Mouse (Mus musculus) T-cell, adult 2 months (primary cell): ENCODE measurements at regions not wholly inside any gene's neighbourhood (a gene's known extent, or its start where the extent isn't known, plus 50 kb on each side); places are given as distances from the start of the nearest gene placed in this dataset.

ENCODE experiments used
- DNase-seq: peaks from one replicate; pipeline ENCODE4 v3.0.0; 2022; ENCODE audit warnings: low spot score

DNA sequence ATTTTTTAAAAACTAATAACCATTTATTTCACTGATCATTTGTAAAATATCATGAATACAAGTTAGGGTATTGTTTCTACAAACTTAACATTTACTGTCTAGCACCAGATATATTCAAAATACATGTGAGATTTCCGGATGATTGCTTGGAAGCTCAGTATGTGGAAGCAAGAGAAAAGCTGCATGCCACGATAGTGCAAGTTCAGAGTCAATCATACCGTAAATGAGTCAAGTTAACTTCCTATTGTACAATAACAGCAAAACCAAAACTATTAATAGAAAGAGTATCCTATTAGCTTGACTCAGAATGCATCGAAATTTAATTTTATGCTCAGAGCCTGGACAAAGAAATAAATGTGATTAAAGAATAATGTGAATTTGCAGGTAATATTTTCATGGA is 1284.6 kb upstream of the Cited2 start:
- DNase-seq = no peak

DNA sequence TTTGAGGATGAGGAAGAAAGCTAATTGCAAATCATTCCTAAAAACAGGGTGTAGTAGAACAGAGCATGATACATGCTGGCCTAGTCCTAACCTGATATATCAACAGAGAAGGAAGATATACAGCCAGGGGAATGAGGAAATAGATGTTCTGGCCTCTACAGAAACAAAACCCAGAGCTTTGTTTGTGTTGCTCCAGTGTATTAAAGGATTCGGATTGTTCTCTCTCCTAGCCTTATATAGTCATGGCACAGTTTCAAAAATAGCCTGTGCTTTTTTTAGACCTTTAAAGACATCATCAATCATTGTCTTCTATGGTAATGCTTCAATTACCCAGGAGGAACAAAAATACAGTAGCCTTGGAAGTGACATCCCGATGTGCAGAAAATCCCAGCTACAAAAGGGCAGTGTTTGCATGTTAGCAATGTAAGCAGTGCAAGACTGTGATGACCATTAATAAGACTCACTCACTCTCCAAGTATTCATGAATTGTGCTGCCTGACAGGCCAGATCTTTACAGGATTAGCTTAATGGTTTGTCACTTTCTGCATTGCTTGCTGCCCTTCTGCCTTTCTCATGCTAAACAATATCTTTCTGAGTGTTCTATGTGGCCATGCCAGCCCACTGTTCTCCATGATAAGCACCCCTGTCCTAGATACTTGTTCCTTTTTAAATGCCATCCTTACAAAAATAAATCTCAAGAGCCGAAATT is 1281.9 kb upstream of the Cited2 start:
- DNase-seq = no peak

DNA sequence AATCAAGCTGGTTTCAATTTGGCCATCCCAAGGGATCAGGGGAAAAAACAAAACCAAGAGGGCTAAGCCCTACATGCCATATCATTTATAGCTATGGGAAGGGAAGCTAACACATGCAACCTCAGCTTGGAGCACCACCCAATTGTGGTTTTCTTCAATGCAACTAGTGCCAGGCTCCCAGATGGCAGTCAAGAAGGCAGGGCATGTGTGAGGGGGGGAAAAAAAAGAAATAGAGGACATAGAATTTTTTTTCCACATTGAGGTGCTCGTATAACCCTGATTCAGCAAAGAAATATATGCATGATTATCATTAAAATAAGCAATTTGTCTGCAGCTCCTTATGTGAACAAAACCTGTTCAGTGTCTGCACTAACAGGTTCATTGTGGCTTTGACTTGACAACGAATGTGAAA is 1281.4 kb upstream of the Cited2 start:
- no peak for DNase-seq

DNA sequence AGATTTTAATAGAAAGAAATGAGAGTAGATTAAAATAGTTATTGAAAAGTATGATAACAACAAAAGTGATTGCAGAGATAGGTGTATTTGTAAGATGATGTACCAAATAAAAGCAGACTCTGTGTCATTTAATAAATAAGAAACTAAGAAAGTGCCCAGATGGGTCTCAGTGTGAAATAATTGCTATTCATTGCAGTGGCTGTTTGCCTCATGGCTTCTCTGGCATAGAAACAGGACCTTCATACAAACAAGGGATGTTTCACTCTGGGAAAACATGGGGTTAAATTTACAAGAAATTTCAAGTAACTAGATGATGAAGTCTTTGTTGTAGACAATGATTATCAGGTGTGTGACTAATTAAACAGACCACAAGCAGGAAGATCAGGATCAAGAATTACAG is 1279.1 kb upstream of the Cited2 start:
- DNase-seq = no peak

DNA sequence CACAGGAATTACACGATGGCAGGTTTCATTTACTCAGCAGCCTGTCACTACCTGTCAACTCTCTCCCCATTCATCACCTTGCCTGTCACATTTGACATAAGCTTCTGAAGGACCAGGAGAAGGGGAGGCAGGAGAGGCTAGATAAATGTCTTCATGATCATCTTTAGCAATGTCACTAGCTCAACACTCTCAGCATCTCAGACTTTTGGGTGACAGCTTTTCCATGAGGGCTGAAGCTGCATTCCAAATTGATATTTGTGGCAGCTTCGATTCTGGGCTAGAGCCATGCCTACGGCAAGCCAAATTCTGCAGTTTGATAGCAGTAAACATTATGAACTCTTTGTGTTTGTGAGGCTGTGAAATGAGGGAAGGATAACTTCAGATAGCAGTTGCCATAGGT is 1255.1 kb upstream of the Cited2 start:
- no peak for DNase-seq

DNA sequence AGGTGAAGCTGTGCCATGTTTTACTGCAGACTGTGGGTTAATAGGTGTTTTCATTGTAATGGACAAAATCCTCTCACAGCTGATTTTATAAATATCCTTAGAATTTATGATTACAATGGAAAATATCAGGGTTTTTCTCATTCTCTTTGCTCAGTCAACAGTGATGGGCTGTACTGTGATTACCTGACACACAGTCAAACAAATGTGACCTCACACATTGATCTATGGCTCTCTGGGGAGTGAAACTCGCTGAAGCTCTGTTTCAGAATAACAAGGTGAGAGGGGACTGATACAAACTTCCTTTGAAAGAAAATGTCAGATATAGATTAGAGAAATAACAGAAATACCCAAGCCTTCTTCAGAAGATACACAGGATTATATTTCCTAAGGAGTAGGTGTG is 1253.3 kb upstream of the Cited2 start:
- no peak for DNase-seq

DNA sequence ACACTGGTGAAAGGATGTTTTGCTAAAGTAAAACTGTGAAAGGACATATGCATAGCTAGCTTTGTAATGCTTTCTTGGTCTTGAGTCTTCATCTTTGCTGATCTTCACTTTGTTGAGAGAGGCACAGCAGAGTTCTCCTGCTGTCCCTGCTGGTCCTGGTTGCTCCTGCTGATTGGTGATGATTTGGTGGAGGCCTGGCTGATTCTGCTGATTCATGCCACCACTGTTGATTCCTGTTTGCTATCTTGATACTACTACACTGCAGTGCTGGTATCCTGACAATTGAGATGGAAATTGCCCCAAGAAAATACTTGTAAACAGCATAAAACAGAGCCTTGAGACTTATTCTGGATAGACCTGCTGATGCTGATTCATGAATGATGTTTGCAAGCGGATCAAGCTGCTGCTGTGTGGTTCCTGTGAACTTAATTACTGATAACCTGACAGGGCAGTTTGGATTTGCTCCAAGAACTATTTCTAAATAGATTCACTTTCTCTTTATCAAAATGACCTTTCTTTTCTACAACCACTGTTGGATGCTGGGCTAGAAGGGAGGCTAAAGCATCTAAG is 1249.0 kb upstream of the Cited2 start:
- DNase-seq = no peak

DNA sequence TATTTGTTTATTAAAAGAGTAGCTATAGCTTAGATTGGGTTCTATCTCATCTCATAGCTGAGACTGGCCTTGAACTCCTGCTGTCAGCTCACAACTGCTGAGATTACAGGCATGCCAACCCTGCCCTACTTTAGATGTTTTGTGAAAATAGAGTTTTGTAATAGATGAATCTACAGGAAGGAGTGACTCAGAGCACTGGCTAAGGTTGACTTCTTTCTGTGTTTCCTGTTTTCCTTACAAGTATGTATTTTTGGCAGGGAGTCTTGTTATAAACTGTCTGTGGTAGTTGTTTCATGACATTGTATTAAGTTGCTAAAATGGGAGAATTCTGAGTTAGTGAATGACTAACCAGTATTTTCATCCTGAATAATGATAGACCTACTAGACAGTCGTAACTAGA is 1224.4 kb upstream of the Cited2 start:
- DNase-seq = no peak

DNA sequence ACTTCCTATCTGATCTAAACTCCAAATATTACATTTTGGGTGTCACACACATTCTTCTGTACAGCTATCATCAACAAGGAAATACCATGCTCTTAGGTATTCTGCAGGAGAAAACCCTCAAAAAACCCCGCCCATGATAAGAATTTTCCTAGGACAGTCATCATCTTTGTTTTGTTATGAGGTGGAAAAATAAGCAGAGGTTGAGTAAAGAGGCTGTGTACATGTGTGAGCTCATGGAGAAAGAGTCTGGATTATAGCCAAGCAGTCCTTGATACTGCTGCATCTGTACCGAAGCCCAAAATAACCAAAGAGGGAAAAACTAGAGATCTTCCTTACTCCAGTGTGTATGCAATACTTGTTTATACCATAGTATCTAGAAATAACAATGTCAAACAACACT is 1215.3 kb upstream of the Cited2 start:
- DNase-seq = no peak

DNA sequence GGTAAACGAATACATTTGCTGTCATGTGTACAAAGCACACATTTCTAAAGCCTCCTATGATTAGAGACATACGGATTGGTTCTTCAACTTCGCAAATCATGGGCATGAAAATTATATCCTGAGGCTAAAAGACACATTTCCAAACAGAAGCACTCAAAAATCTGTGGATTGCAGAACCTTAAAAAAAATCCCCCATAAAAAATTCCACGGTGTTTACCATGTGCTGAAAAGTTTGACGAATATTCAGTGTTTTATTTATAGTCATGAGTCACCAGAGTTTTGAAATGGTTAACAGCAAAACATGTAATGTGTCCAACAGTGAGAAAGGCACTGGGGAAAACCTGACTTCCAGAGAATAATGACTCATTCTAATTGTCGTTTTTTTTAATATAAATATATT is 1214.9 kb upstream of the Cited2 start:
- DNase-seq = no peak

DNA sequence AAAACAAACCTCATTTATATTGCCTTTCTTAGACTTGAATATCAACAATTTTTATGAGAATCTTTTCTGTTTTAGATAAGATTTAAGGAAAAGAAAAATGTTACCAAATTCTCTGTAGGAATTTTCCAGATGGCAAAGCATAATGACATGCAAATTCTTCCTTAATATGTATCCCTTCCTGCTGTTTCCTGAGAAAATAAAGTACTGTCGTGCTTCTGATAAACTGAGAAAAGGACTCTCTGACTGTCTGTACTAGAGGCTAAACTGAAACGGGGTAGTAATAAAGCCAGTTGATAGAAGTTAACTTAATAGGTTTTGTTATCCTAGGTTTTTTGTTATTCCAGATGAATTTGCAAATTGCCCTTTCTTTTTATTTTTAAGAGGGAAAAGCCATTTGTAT is 1208.4 kb upstream of the Cited2 start:
- no peak for DNase-seq

DNA sequence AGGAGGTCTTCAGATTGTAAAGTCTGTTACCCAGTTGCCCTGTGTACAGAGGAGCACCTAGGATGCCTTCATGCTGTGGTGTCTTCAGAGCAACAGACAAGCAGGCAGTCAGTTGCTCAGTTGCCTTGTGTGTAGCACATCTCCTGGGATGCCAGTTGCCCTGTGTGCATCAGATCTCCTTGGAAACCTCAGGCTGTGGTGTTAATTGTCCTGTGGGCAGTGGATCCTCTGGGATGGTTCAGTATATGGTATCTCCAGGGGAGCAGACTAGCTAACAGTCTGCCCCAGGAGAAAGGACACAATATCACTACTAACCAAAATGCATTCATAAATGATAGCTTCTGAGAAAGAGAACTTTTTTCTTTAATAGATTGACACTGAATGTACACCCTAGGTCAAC is 1201.1 kb upstream of the Cited2 start:
- DNase-seq = no peak

DNA sequence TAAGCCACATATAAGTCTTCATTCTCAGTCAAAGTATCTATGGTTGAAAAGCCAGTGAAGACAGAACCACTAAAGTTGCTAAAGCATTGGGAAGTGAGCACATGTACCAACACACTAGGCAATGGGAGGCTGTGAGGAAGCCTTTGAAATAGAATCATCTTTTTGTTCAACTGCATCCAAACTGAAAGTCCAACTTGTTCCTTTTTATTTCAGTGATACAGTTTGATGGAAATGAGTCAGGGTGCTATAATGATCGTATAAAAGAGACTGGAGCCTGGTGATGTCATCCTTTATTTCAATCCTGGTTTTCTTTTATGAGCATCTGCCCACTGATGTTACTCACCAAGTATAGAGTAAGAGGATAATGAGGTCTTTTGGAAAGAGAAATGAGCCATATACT is 1198.9 kb upstream of the Cited2 start:
- no peak for DNase-seq

DNA sequence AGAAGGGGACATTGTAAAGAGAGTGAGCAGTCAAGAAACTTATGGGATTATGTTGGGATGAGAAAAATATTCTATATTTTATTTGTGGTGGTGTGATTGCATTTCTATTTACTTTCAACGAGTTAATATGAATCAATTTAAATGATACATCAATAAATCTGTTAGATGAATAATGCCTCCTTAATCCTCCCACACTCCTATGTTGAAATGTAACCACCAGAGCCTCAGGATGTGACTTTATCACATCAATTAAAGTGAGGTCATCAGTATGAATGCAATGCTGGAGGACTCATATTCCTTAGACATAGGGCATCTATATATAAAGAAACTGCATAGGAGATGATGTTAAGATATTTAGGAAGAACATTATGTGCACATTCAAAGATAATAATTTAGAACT is 1195.3 kb upstream of the Cited2 start:
- DNase-seq = no peak

DNA sequence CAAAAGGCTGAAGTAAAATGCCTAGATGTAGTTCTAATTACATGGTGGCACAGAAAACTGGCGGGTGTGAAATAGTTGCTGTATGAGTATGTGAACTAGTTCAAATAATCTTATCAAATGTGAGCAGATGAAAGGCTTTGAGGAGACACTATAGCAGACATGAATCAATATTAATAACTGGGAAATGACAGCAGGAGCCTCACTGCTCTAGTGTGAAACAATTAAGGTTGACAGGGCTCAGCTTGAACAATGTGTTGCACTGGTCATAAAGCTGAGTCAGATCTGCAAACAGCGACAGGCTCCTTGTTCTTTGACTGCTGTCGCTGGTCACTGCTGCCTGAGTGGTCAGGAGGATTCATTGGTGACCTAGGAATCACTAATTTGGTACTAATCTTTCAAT is 1185.4 kb upstream of the Cited2 start:
- DNase-seq = no peak

DNA sequence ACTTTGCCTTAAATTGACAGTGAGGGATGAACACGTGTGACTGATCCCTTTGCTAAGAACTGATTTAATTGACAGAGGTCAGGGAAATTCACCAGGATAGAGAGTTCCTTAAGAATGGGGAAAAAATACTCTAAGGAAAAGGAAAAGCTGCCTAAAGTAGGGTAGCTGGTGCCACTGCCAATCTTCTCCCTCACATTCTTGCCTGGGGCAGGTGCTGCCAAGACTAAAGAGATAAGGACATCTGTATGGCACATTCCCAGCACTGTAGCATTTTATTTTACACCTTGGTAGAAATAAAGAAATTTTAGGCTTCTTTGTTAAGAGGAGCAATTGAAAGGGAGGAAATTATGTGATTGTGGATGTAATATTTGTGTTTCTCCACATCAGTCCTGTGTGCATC is 1184.6 kb upstream of the Cited2 start:
- no peak for DNase-seq

DNA sequence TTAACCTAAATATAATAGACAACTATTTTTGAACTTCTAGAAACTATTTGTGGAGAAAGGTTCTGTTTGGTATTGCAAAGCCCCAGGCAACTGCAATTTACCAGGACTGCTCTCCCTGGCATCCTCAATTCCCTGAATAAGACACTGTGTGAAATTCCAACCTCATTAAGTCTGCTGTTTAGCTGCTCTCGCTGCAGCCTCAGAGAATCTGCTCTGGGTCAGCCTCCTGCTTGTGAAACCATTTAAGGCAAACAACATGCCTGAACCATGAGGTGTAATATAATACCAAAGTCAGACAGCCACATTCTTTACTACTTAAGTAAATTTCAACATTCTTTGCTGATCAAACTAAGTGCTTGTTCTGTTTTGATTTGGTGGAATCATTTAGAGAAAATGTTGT is 1177.6 kb upstream of the Cited2 start:
- DNase-seq = no peak

DNA sequence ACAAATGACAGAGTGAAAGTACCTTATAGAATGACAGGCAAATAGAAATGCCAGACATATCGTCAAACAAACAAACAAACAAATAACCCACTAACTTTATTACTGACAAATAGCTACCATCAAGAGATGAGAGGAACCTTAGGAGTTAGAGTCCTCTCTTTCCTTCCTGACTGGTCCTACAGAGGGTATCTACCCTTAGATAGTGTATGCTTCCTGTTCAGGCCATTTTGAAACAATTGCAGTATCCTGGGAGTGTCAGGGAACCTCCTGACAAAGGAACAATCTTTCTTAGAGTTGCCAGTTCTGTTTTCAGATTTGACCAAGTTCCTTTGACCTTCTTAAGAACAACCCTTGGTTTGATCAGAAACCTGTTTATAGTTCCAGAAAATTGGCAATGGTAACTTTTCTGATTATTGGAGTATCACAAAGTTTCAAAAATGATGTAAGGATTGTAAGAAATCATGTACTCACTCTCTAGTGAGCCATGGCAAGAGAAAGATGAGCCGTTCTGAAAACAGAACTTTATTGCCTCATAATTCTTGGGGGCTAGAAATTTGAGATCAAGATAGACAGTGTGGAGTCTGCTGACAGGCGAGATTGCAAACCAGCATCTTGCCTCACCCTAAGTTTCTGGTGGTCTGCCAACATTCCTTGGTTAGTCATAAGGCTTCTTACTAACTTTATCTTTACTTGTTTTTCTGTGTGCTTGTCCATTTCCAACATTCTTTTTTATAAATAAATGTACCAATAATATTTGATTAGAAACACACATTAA is 1170.0 kb upstream of the Cited2 start:
- no peak for DNase-seq

DNA sequence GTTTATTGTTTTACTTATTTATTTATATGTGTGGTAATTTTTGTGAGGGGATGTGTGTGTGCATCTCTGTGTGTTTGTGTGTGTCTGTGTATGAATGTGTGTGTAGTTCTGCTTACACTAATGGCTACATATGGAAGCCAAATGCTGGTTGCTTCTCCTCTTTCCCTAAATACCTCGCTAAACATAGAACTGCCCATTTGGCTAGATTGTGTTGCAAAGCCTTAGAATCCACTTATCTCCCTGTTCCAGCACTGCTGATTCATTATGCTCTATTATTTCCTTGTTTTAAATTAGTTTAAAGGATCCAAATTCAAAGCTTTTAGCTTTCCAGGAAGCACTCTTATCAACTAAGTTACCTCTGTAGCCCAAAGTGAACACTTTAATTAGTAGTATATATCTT is 1148.5 kb upstream of the Cited2 start:
- DNase-seq = no peak

DNA sequence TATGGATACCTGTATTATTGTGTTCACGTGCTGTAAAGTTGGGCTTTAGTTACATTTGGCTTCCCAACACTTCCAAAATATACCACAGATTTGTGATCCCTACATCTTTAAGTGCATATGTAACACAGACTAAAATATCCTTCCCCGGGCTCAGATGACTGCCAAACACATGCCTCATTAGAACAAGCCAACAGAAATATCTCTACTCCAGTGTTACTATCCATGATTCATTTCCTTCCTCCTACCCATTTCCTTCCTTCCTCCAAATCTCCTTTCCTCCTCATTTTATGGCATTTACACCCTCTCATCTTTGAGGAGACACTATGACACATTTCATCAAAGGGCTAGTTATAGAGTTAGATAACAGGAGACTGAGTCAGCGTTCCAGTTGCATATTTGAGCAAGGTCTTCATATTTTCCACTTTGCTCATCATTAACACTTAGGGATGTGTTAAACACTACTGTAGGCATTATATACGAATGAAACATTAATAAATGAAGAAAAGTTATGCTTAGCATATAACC is 1144.4 kb upstream of the Cited2 start:
- DNase-seq = no peak

DNA sequence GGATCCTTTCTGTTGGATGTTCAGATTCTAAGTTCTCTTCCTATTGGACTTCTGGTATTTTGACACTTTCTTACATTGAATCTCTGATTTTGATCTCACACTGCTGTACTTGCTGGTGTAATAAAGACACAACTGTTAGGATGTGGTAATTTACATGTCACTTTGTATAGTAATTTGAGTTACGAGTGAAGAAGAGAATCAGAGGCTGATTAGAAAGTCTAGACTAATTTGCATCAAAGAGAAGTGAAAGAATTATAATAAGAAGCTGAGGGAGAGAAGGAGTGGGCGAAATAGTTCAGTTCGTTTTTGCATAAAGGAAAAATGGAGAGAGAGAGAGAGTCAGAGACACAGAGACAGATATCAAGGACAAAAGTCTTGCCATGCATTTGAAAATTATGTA is 1142.8 kb upstream of the Cited2 start:
- no peak for DNase-seq

DNA sequence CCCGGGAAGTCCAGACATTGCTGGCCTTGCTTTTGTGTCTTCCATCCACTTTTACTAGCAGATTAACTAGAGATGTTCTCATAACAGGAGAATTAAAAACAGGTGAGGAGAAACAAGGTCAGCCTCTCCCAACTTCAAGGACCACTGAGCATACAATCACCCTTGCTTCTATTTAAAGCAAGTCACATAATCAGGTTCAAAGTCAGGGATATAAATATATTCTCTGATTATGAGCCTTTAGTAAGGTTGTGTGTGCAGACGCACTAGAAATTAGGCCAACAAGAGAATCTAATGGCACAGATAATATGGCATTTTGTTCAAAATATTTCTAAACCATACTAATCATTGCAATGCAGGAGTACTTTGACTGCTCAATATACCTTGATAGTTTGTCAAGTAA is 1134.2 kb upstream of the Cited2 start:
- DNase-seq = no peak

DNA sequence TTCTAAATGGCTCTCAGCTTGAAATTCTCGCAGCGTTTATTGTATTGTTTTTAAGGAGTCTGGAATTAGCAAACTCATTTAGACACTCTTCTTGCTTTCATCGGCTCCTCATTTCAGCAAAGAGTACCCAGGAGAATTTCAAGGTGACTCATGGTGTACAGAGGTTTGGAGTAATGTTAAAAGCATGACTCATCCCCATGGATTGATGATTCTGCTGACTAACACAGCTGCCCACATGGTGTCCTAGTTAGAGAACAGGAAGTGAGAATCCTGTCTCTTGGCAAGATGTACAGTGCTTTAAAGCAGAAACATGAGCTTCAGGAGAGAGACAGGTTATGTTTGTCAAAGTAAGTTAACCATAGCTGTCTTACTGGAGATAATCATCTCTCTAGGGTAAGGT is 1133.6 kb upstream of the Cited2 start:
- no peak for DNase-seq
